Mouse (Mus musculus) c-Kit-positive CD71-positive TER-119-negative erythroid progenitor cells, embryonic 14.5 days (primary cell): ENCODE results near the gene Atxn2.
"Not testable (repeated sequence)": the region's sequence is repeated elsewhere in the genome, so short reads cannot be mapped to it uniquely, and the experiment has no call there.

Experiments used
- DNase-seq: peaks from one replicate; pipeline ENCODE4 v3.0.0-alpha.2; 2013; ENCODE audit warnings: low read depth

Atxn2 gene

DNA sequence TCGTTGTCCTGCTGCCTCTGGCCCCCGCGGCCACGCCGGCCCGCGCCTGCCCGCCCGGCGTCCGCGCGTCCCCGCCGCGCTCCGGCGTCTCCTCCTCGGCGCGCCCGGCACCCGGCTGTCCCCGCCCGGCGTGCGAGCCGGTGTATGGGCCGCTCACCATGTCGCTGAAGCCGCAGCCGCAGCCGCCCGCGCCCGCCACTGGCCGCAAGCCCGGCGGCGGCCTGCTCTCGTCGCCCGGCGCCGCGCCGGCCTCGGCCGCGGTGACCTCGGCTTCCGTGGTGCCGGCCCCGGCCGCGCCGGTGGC is 743 bp downstream of the Atxn2 start:
- DNase-seq = no peak

DNA sequence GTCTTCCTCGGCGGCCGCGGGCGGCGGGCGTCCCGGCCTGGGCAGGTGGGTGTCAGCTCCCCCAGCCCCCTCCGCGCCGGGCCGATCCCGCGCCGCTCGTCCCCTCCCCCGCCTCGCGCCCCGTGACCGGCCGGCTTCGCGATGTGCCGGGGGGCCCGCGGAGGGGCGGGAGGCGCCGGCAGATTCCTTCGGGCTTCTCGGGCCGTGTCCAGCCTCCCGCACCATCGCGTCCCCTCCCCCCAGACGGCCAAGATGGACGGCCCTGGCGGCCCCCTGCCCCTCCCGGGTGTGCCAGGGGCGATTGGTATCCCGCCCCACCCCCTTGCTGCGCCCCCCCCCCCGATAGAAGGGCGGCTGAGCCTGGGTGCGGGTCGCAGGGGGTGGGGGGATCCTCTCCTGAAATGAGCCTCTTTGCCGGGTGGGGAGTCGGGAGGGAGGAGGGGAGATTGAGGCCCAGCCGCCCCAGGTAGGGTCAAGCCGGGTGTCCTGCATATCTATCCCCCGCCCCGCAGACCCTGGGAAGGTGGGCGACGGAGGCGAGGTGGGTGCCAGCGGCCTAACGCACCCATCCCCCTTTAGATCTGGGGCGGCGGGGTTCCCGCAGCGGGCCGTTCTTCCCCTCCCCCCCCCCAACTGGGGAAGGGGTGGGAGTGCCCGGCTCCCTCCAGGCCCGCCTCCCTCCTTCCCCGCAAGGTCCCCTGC is 1.2 kb downstream of the Atxn2 start:
- DNase-seq = no peak

DNA sequence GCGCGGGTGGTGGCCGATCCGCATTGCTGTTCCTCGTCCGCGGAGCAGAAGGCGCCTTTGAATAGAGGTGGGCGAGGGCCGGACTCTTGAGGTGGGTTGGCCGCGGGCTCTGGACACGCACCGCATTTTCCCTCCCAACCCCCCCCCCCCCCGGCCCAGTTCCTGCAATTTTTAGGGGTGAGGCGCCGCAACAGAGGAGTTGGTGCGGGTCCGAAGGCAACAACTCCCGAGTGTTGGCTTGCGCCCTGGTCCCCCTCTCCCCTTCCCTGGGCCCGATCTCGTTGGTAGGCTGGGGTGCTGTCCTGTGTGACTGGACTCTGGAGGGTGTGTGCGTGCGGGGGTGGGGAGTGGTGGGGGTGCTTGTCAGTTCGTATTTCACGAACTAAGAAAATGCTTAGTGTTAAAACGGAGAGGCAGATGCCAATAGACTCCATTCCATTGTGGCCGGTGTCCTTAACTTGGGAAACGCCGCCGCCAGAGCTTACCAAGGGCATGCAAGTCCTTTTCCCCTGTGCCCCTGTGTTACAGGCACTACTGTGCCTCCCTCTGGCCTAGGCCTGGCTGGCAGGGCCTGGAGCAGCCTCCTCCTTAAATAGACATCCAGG is 1.9 kb downstream of the Atxn2 start:
- no peak for DNase-seq

DNA sequence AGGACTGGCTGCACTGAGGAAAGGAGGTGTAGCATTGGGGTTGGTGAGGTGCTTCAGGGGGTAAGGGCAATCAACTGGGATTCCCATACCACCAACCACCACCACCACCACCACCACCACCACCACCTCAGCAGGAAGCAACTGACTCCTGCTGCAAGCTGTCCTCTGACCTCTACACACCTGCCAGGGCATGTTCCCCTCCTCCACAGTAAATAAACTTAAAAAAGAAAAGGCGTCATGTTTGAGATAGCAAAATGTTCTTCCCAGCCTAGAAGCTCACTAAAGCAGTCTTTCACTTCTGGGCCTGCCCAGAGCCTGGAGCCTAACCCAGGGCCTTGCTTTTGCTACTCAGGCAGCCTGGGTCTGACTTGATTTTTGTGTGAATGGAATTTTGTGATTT is 3.2 kb downstream of the Atxn2 start:
- DNase-seq = no peak

DNA sequence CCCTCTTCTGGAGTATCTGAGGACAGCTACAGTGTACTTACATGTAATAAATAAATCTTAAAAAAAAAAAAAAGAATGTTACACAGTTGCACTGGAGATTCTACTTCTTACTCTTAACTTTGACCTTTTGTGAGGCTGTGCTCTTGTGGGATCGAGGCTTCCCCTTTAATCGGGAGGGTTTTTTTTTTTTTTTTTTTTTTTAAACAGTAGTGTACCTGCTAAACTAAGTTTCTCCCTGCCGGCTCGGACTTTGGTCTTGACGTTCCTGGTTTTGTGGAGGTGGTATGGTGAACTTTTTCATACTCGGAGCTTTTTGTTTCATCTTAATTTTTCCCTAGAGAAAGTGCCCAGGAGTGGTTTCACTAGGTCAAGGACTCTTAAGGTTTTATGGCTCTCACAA is 3.8 kb downstream of the Atxn2 start:
- no peak for DNase-seq

DNA sequence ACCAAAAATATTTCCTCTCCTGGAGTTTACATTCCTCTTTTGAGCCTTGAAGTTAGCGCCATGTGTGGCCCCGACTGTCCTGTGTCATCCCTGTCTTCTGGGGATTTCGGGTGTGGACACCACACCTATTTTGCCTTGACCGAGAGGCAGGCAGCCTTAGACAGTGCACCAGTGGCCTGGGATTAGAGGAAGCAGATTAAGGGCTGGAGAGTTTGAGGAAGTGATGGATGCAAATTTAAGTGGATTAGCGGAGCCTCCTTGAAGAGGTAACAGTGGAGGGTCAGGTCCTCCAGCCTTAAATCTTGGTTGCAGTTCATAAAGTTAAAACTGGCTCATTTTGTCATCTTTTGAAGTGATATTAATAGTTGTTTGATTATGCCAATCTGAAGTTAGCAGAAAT is 7.3 kb downstream of the Atxn2 start:
- DNase-seq = no peak

DNA sequence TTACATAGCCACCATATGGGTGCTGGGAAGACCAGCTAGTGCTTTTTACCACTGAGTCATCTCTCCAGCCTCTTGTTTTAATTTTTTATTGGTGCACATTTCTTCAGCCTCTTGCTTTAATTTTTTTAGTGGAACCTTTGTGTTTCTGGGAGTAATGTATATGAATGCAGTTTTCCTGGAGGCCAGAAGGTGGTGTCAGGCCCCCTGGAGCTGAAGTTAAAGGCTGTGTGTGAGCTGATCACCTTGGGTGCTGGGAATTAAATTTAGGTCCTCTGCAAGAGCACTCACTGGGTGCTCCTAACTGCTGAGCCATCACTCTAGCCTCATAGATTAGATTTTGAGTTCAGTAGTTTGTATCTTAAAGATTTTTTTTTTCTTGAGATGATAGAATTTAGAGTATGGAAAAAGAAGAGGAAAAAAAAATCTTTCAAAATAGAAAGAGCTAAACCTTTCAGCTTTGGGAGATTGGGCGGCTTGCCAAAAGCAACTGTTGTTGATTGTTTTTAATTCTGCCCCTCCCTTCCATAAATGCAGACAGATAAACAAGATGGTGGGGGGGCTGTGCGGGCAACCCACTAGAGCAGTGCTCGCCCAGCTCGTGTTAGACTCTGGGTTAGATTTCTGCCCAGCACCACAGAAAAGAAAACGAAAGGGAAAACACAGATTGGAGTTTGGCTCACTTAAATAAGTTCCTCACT is 9.9 kb downstream of the Atxn2 start:
- DNase-seq = no peak

DNA sequence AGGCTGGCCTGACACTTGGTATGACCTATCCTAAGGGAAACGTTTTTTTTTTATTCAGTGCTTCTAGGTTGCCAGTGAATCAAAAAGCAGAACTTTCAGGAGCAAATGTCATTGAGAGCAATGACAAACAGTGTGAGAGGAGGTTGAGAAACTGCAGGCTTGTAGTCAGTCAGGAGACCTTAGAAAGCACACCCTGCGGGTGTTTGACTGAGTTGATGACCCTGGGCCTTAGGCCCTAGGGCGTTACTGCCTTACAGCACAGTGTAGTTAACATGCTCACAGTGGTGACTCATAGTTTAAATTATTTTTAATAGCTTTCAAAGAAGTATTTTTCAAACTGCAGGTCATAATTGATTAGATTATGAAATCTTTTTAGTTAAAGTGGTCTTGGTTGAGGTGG is 10.7 kb downstream of the Atxn2 start:
- no peak for DNase-seq

DNA sequence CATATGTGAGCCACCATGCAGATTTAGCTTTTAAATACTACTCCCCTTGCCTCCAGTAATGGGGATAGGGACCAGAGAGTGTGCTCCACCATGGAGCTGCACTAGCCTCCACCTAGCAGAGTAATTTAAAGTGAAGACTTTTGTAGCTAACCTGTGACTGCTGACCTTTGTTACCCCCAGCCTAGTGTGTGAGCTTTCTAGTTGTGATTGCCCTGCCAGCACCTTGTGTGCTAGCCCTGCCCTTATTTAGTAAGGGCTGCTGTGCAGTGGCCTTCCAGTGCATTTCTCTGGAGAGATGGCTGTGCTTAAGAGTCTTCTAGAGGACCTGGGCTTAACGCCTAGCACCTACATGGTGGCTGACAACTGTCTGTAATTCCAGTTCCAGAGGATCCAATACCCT is 13.5 kb downstream of the Atxn2 start:
- no peak for DNase-seq

DNA sequence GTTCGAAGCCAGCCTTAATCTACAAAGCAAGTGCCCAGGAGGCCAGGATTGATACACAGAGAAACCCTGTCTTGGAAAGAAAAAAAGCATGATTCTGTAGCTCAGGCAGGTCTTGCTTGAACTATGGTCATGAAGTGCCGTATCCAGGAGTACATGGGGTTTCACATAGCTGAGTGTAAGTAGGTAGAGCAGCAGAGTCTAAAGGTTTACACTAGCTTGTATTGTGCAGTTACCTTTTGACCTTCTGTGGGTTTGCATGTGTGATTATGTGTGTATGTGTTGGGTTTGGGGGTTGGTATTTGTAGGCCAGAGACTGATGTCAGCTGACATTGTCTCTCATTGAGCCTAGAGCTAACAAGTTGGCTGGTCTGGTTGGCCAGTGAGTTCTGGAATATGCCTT is 18.9 kb downstream of the Atxn2 start:
- DNase-seq = no peak

DNA sequence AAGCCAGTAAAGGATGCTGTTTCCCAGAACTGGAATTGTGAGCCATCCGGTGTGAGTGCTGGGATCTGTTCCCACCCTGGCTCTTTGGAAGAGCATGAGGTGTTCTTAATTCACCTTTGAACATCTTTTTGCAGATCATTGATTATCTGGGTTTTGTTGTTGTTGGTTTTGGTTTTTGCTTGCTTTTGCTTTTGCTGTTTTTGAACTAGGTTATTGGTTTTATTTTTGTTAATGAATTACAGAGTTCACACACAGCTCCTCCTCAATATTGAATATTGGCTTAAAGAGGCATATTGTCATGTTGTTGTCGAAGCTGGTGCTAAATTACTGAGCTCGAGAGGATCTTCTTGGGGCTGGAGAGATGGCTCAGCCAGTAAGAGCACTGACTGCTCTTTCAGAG is 25.5 kb downstream of the Atxn2 start:
- no peak for DNase-seq

DNA sequence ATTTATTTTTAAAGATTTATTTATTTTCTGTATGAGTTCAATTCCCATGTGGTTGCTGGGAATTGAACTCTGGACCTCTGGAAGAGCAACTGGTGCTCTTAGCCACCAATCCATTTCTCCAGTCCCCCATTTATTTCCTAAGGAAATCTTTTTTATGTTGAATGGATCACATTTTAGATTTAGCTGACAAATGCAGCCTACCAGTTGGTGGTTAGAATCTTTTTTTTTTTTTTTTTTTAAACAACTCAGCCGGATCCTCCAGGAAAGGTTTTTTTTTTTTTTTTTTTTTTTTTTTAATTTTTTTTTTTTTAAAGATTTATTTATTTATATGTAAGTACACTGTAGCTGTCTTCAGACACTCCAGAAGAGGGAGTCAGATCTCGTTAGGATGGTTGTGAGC is 27.0 kb downstream of the Atxn2 start:
- not testable (repeated sequence) for DNase-seq

DNA sequence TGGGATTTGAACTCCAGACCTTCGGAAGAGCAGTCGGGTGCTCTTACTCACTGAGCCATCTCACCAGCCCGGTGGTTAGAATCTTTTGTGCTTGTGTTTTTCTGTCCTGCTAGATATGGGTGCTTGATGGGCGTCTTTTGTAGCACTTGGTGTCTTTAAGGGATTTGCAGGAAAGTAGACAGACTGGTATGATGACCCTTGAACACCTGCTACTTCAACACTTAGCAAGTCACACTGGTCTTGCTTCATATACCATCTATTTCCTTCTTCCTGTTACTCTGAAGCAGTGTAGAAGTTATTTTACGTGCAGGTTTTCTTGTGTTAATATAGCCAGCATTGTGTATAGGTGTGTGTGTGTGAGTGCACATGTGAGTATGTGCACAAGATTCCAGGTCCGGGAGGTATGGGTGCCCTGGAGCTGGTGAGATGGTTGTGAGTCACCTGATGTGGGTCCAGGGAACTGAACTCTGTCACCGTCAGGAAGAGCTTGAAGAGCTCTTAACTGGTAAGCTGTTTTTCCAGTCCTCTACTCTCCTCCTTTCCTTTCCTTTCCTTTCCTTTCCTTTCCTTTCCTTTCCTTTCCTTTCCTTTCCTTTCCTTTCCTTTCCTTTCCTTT is 27.5 kb downstream of the Atxn2 start:
- no peak for DNase-seq

DNA sequence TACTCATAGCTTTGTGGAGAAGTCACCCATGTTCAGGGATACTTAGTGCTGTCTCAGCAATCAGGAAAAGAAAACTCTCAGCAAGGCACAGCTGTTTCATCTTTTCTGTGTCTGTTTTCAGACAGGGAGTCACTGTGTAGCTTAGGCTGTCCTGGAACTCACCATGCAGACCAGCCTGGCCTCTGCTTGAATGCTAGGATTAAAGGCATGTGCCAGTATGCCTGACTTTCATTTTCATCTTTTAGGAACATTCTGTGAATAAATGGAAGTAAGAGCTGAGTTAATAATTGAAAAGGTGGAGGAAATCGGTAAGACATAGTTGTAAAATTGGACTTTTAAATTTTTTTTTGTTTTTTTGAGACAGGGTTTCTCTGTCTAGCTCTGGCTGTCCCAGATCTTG is 29.4 kb downstream of the Atxn2 start:
- DNase-seq = no peak

DNA sequence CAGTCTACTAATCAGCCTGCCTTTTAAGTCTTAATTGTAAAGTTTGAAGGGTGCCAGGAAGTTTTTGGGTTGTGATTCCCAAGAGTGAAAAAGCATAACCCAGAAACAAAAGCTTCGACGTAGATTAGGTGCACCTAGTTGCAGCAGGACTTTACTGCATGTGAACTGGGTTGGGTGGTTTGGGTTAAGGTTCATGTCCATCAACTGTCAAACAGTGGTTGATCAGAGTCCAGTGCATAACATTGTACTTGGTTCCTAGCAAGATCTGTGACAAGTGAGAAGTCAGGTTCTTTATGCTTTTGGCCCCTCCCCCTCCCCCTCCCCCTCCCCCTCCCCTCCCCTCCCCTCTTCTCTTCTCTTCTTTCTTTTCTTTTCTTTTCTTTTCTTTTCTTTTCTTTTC is 31.8 kb downstream of the Atxn2 start:
- DNase-seq = no peak

DNA sequence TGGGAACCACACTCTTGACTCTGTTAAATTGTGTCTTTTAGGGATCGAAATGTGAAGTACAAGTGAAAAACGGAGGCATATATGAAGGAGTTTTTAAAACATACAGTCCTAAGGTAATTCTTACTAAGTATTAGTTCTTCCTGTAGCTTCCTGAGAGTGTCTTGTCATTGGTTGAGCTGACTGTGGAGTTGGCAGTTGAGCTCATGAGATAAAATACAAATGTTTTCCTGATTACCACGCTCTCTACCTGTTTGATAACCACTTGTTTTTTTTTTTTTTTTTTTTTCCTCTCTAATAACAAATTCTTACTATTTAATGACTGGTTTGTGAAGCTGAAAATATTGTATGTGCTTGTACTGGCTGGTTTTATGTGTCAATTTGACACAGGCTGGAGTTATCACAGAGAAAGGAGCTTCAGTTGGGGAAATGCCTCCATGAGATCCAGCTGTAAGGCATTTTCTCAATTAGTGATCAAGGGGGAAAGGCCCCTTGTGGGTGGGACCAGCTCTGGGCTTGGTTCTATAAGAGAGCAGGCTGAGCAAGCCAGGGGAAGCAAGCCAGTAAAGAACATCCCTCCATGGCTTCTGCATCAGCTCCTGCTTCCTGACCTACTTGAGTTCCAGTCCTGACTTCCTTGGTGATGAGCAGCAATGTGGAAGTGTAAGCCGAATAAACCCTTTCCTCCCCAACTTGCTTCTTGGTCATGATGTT is 36.9 kb downstream of the Atxn2 start:
- DNase-seq = peak; percentile 41

DNA sequence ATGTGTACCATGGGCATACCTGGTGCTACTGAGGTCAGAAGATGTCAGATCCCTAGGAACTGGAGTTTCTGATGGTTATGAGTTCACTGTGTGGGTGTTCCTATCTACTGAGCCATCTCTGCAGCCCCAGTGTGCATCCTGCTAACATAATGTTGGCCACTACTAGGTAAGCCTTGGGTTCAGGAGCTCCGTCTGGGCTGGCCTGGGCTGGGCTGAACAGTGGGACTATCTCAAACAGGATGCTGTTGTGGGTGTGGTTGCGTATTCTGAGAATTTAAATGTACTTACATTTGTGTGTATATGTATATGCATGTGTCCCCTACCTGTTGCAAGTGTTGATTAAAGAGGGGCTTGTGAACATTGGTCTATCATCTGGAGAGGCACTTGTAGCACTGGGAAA is 38.5 kb downstream of the Atxn2 start:
- peak; percentile 51 for DNase-seq

DNA sequence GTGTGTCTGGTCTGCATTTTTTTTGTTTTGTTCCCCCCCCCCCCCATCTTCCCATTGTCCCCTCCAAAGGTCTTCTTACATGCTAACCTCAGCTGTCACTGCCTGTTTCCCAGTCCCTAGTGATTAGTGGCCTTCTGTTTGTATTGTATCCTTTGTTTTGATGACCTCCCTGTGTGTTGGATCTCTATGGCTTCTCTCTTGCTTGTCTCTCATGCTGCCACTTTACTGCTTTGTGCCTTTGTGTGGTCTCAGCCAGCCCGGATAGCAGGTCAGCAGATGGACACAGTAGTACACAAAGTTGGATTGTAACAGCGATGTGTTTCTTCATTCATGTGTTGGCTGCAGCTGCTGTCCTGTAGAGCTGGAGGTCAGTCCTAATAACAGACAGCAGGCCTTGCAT is 46.8 kb downstream of the Atxn2 start:
- DNase-seq = no peak

DNA sequence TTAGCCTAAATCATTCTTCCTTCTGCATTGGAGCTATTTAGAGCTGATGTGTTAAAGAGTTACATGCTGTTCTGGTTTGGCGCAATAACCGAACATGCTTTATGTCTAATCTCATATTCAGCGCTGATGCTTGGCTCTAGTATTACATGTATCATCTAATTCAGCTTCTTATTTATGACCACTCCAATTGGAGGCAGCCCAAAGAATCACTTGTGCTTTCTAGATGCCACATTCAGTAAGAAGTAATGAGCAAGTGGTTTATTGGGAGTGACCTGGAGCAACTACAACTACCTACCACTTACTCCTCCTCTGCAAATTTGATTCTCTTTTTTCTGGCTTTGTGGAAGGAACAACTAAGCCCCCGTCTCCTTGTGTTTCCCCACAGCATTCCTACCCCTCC is 47.2 kb downstream of the Atxn2 start:
- DNase-seq = no peak

DNA sequence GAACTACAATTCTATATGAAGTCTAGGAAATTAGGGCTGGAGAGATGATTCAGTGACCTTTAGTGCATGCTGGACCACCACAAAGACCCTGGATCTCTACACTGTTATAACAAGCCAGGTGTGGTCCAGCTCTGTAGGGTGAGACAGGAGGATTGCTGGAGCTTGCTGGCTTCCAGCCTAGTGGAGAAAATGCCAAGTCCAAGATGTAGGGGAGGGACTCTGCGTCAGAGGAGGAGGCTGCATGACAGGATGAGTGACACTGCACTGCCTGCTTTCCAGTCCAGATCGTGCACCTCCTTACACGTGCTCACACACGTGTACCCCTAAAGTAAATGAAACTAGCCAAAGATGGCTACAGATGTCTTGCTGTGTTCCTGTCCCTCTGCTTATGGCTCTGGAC is 48.8 kb downstream of the Atxn2 start:
- DNase-seq = no peak

DNA sequence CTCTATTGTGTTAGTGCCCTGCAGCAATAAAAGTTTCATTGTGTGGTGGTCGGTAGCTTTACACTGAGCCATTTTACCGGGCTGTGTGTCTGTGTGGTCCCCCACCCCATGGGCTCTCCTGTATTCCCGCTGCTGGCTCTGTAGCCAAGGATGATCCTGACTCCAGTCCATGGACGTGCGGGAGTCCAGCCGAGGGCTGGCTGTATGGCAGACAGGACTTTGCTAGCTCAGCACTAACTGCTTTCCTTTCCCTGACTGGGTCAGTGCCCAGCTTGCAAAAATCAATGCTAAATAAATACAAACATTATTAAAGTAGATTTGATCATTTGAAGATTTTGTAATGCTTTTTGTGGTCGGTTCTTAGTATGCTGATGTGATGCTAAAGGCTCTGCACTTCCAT is 50.3 kb downstream of the Atxn2 start:
- no peak for DNase-seq

DNA sequence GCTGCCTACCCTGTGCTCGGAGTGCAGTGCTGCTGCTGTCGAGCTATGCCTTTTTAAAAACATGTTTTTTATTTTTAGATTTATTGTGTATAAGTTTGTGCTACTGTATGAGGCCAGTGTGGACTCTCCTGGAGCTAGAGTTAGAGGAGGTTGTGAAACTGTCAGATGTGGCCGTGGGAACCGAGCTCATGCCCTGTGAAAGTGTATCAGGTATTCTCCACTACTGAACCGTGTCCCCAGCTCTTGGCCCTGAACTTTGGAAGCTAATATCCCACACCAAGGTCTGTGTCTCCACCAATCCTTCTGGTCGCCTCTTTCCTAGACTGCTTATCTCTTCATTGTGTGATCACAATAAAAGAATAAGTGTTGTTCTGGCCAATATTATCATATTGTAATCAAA is 51.8 kb downstream of the Atxn2 start:
- no peak for DNase-seq

DNA sequence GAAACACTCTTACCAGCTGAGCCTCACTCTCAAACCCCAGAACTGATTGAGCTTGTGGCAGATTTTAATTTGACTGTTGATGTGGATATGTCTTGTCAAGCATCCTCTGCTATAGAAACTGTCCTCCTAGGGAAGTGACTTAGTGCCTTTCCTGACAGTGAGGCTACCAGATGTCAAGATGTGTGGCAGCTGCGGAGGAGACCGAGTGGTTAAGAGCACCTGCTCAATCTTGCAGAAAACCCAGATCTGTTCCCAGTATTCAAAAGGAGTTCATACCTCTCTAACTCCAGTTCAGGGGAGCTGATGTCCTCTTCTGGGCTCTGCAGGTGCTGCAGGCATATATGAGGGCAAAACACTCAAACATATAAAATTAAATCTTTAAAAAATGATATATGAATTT is 53.9 kb downstream of the Atxn2 start:
- no peak for DNase-seq
